Mouse (Mus musculus) gastrocnemius, postnatal 36 days (tissue): ENCODE results near the gene Kmt5c. TPM values are rescaled to one million over a fixed set of nuclear protein-coding genes. Genes with fewer than 3 reads are reported as not detected.
"Not testable (repeated sequence)": the region's sequence is repeated elsewhere in the genome, so short reads cannot be mapped to it uniquely, and the experiment has no call there.

Experiments
- DNase-seq, 2 experiments: peaks; one replicate each; pipeline ENCODE4 v3.0.0; 2022
- intact Hi-C: fragments of 180-260 bp; cut with DNase I; formaldehyde crosslinking; loops from one replicate; pipeline ENCODE4 v1.15.1; 2025
- total RNA-seq, 2 experiments: library from RNA; stranded (reverse); gene quantifications; 2 replicates each; pipeline ENCODE4 v1.2.3; 2021

Gene Kmt5c
- total RNA-seq, 2 experiments from 2014 or later = 9.7 to 10.5 TPM

GRCm38 (mm10) chr7:4783667-4784268 is 43.9 kb downstream of the Kmt5c start:
- no peak for DNase-seq
- intact Hi-C loops = no loop called here

GRCm38 (mm10) chr7:4788499-4789435 is 48.9 kb downstream of the Kmt5c start:
- intact Hi-C loops = loop anchor here (2.0 kb wide), 1 partner anchor 48 kb away; the partner anchor contains the start of gene Kmt5c
- DNase-seq = peak; percentile 42 to 59

GRCm38 (mm10) chr7:4789436-4789935 is 49.6 kb downstream of the Kmt5c start, which contains the start of gene Tmem238:
Gene Tmem238 (minus strand): TSS chr7:4789656.
- peak; percentile 60 to 62 for DNase-seq
- intact Hi-C loops = loop anchor here (2.0 kb wide), 1 partner anchor 49 kb away; the partner anchor contains the start of gene Kmt5c

GRCm38 (mm10) chr7:4792278-4793212 is 52.6 kb downstream of the Kmt5c start, which contains the start of gene Rpl28:
Gene Rpl28 (plus strand): TSS chr7:4792874.
- intact Hi-C loops = loop anchor here (10.0 kb wide), 1 partner anchor 658 kb away; the partner anchor contains the start of gene Leng8

GRCm38 (mm10) chr7:4793248-4793647 is 53.3 kb downstream of the Kmt5c start:
- intact Hi-C loops = loop anchor here (10.0 kb wide), 1 partner anchor 658 kb away; the partner anchor contains the start of gene Leng8
- DNase-seq = not testable (repeated sequence)

More at GRCm38 (mm10) chr7:4792278-4793212, 52.6 kb downstream of the Kmt5c start, which contains the start of gene Rpl28:
- peak; percentile 88 to 94 for DNase-seq

GRCm38 (mm10) chr7:4793674-4794073 is 53.8 kb downstream of the Kmt5c start:
- intact Hi-C loops = loop anchor here (10.0 kb wide), 1 partner anchor 659 kb away; the partner anchor contains the start of gene Leng8
- DNase-seq = no peak

GRCm38 (mm10) chr7:4794631-4795168 is 54.8 kb downstream of the Kmt5c start:
- DNase-seq = no peak
- intact Hi-C loops = loop anchor here (5.0 to 10.0 kb wide), 2 partner anchors 172 to 660 kb away; partner anchors contain the start of gene Leng8

GRCm38 (mm10) chr7:4795767-4796433 is 56.0 kb downstream of the Kmt5c start:
- intact Hi-C loops = loop anchor here (5.0 to 10.0 kb wide), 2 partner anchors 174 to 661 kb away; partner anchors contain the start of gene Leng8
- DNase-seq = no peak

Other genes starting within 250 kb of the Kmt5c start
- gene Ppp1r12c, start 238.4 kb upstream of the Kmt5c start, total RNA-seq = 10 to 100 TPM; 18.3 to 19.4 TPM
- 100 to 1,000 TPM; 181 to 818 TPM for gene Tnnt1, start 223.7 kb upstream of the Kmt5c start, total RNA-seq
- under 1 TPM; 0.44 to 0.64 TPM for gene Tnni3, start 215.9 kb upstream of the Kmt5c start, total RNA-seq
- not detected for gene Dnaaf3, start 207.7 kb upstream of the Kmt5c start, total RNA-seq
- not detected for gene Syt5, start 192.6 kb upstream of the Kmt5c start, total RNA-seq
- gene Ptprh, start 136.1 kb upstream of the Kmt5c start, total RNA-seq = not detected
- 1 to 10 TPM; 2.5 to 3.2 TPM for gene Tmem86b, start 108.7 kb upstream of the Kmt5c start, total RNA-seq
- 10 to 100 TPM; 40.2 to 42.4 TPM for gene Ppp6r1, start 81.1 kb upstream of the Kmt5c start, total RNA-seq
- 10 to 100 TPM; 22.4 to 24.9 TPM for gene Hspbp1, start 55.0 kb upstream of the Kmt5c start, total RNA-seq
- gene Brsk1, start 49.5 kb upstream of the Kmt5c start, total RNA-seq = 1 to 10 TPM in 1 of 2 experiments, under 1 TPM in 1; 0.54 to 1.6 TPM
- gene Tmem150b, start 14.9 kb upstream of the Kmt5c start, total RNA-seq = not detected
- 1 to 10 TPM; 1.4 to 1.9 TPM for gene Cox6b2, start 13.0 kb downstream of the Kmt5c start, total RNA-seq
- not detected for gene Fam71e2, start 31.2 kb downstream of the Kmt5c start, total RNA-seq
- not detected for gene Il11, start 42.7 kb downstream of the Kmt5c start, total RNA-seq
- not detected for gene Tmem190, start 42.8 kb downstream of the Kmt5c start, total RNA-seq
- gene Tmem238, start 49.5 kb downstream of the Kmt5c start, total RNA-seq = 1 to 10 TPM; 7.9 to 9.5 TPM
- 100 to 1,000 TPM; 431 to 514 TPM for gene Rpl28, start 52.8 kb downstream of the Kmt5c start, total RNA-seq
- gene Ube2s, start 72.5 kb downstream of the Kmt5c start, total RNA-seq = 10 to 100 TPM; 70.3 to 83.7 TPM
- gene Shisa7, start 104.6 kb downstream of the Kmt5c start, total RNA-seq = not detected
- 1 to 10 TPM; 3.6 to 3.8 TPM for gene Isoc2b, start 130.1 kb downstream of the Kmt5c start, total RNA-seq
- 10 to 100 TPM; 21.0 to 28.3 TPM for gene Isoc2a, start 137.0 kb downstream of the Kmt5c start, total RNA-seq
- gene Gm36210, start 166.4 kb downstream of the Kmt5c start, total RNA-seq = under 1 TPM; 0.20 TPM
- 1 to 10 TPM; 8.9 TPM for gene Zfp628, start 175.1 kb downstream of the Kmt5c start, total RNA-seq
- gene Nat14, start 181.9 kb downstream of the Kmt5c start, total RNA-seq = 1 to 10 TPM; 2.5 to 3.2 TPM
- gene Ssc5d, start 185.7 kb downstream of the Kmt5c start, total RNA-seq = 10 to 100 TPM in 1 of 2 experiments, 1 to 10 TPM in 1; 8.8 to 11.1 TPM
- 10 to 100 TPM; 30.5 to 35.8 TPM for gene Sbk2, start 224.3 kb downstream of the Kmt5c start, total RNA-seq
- 1 to 10 TPM; 1.6 to 1.7 TPM for gene Sbk3, start 231.1 kb downstream of the Kmt5c start, total RNA-seq